Mouse (Mus musculus) layer of hippocampus, postnatal 36 days (tissue): ENCODE results near the gene Zfp592. TPM values are rescaled to one million over a fixed set of nuclear protein-coding genes. Genes with fewer than 3 reads are reported as not detected.

ENCODE experiments used
- DNase-seq, 2 experiments: peaks; one replicate each; pipeline ENCODE4 v3.0.0; 2022
- total RNA-seq, 2 experiments: library from RNA; stranded (reverse); gene quantifications; 2 replicates each; pipeline ENCODE4 v1.2.3; 2021

Zfp592 gene
- total RNA-seq, 2 experiments from 2014 or later, result 19.3 to 26.4 TPM

DNA sequence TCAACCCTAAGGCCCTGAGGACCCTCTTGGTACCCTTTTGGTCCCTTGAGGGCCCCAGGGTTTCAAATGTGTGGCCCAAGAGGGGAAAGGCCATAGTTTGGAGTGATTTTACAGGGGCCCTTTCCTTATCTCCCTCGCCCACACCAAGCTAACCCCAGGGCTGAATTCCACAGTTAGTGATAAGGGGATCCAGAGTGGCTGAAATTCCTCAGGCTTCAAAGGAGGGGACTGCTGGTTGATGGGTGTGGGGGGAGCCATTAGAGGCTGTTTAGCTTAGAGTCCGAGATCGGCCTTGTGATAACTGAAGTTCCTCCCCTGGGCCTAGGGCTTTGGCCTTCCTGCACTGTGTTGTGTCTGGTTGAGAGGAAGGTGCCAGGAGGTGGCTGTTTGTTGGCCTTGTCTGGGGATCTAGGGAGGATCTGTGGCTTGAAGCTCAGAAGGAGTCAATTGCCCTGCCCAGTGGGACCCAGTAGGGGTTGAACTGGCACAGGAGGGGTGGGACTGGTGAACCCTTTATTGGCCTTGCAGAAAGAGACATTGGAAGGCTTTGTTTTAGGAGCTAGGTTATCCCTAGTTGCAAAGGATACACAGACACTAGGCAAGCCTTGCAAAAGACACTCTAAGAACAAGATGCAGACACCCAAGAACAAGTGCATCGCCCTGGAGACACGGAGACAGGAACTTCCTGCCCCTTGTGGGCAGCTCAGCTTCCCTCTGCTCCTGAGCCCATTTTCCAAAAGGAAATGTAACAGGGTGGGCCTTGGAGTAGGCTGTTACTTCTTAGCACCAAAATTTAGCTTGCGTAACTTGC is 64.6 kb downstream of the Zfp592 start:
- DNase-seq, result no peak

DNA sequence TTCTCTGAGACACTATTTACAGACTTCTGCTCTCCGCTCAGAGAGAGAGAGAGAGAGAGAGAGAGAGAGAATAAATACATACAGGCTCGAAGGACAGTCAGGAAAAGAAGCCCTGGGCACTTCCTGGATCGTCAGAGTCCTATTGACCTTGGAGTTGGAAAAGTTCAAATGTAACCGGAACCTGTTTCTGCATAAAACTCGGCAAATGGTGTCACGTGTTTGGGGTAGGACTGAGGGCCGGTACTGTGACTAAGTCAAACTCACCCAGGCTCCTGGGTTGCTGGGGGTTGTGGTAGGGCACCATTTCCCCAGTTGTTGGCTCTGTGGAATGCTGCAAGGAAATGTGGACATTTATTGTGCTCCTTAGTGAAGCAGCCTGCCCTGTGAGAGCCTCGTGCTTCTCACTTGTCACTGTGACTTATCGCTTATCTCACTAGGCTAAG is 65.3 kb downstream of the Zfp592 start:
- DNase-seq, result no peak

DNA sequence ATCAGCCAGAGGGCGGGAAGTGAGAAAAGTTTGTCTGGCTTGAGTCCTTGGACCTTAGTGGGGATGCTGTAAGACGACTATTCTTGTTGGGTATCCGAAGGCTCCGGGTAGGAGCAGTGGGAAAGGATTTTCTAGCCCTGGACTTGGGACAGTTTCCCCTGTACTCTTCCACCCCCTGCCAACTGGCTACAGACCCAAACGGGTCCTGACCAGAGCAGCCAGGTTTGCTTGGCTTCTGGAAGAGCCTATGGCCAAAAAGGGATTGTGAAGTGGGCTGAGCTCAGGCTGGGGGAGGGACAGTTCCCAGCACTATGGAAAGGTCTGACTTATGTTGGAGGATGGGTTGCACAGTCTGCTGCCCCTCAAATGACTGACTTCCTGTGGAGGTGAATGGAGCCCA is 65.9 kb downstream of the Zfp592 start:
- DNase-seq, result no peak

DNA sequence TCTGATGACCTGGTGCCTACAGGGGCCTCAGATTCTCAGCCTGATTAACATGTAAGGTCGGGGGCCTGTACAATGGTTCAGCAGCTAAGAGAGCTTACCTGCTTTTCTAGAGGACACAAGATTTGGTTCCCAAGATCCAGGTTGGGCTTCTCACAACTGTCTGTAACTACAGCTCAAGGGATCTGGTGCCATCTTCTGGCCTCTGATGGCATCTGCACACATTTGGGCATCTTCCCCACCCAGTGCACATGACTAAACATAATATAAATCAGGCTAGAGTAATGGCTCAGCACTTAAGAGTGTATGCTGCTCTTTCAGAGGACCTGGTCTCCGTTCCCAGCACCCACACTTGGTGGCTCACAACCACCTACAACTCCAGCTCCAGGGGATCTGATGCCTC is 67.4 kb downstream of the Zfp592 start:
- DNase-seq, result no peak

DNA sequence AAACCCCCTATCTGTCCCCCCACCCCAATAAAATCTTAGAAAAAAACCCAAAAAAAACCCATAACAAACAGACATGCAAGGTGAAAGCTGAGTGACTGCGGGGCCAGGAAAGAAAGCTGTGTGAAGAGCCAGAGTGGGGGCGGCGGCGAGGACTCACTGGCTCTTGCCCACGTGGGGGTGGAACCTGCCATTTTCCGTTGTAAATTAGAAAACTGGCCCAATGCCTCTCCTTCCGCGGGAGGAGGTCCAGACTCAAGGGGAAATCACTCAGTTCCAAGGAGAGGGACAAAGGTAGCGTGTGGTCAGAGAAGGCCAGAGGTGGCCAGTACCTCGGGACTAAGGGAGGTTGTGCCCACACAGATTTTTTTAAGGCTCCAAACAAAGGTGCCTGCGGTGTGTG is 68.5 kb downstream of the Zfp592 start:
- DNase-seq, result no peak

DNA sequence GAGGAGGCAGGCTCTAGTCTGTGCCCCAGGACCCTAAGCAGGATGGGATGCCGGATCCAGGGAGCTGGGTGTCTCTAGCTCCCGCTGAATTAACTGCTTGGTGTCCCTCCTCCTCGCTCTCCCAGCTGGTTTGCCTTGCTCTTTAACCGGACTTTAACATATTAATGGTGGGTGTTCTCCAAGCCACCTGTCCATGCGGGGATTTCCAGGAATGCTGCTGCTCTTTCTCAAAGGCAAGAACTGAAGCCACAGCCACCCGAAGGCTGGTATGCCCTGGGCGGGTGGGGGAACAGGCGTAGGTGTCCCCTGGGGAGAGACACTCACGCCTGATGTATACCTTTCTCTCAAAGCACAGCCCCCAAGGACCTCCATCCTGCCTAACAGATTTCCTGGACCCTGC is 69.9 kb downstream of the Zfp592 start:
- no peak for DNase-seq

DNA sequence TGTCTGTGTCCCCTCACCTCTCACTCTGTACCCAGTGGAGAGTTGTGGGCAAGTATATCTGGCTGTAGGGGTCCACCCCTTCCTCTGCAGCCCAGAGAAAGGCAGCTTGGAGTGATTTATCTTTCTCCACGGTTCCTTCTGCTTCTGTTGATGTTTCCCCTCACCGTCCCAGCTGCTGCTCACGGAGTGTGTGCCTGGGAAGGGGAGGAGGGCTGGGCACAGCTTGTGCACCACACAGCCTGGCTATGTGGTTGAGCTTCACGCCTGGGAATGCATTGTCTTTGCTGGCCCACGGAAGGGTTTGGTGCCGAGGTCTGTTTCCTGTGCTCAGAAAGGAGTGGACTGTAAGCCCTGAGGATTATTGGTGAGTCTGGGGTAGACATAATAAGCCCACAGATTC is 73.2 kb downstream of the Zfp592 start:
- no peak for DNase-seq

DNA sequence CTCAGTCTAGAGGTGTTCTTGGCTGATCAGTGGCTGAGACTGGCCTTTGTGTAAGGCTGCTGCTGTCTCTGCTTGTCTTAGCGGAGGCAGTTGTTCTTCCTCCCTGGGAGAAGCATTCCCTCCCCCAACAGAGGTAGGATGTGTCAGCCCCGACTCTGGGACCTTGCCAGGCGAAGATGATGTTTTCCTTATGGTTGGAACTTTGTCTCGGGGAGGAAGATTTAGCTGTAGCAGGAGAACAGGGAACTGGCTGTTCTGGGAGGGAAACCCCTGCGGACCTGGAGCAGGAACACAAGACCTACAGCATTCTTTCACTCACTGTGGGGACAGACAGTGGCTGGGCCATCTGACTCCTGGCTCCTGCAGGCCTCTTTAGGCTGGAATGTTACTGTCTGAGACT is 79.0 kb downstream of the Zfp592 start:
- no peak for DNase-seq

DNA sequence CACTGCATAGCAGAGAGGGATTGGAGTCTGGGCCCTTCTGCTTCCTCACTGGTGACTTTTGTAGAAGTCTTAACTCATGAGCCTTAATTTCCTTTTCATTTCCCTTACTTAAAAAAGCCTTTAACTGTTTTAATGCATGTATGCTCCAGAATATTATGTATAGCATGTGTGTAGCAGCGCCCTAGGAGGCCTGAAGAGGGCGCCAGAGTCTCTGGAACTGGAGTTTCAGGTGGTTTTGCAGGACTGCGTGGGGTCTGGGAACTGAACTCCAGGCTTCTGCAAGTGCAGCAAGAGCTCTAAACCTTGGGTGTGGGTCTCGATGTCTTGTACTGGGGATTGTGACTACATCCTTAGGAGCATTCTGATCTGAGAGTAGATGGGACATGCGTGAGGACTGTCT is 79.8 kb downstream of the Zfp592 start:
- DNase-seq, result no peak

DNA sequence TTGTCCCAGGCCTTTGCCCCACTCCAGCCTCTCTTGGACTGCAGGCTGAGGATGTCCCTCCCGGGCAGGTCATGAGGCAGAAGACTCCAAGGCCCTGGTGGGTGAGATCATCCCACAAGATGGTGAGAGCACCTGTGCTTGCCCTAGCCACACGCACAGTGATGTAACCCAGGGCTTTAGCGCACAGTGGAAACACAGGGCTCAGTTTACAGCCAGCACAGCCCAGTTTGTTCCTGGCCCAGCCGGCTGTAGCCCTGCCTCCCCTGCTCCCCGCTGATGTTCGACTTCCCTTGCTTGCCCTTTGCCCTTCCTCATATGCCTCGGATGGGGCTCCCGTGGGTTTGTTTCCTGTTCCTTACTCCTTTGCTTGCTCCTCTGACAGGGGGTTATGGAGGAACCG is 81.1 kb downstream of the Zfp592 start:
- no peak for DNase-seq

DNA sequence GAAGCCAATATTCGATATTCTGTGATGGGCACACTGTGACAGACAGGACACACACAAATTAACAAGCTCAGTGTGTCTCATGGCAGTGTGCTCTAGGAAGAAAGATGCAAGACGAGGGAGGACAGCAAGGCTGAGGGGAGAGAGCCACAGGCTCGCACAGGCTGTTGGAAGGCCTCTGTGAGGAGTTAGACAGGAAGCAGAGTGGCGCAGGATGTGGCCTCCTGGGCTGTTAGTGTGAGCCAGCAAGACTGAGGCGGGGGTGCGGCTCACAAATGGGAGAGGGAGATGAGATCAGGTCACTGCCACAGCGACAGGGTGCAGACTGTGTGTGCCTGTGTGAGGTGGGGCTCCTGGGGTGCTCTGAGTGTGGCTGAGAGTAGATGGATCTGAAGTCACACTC is 81.8 kb downstream of the Zfp592 start:
- no peak for DNase-seq

DNA sequence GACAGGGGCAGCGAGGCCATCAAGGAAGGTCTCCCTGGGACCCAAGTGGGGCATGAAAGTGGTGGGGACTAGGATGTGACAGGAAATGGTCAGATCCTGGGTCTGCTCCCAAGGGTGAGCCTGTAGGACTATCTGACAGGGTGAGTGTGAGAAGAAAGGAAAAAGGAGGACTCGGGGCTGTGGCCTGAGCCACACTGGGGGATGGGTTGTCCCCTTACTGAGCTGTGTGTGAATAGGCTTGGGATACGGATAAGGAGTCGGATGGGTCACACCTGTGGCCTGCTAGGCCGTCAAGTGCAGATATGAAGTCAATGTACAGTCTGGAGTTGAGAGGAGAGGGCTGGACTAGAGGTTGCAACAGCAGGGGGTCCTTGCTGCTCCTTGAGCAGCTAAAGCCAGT is 82.3 kb downstream of the Zfp592 start:
- DNase-seq, result no peak

DNA sequence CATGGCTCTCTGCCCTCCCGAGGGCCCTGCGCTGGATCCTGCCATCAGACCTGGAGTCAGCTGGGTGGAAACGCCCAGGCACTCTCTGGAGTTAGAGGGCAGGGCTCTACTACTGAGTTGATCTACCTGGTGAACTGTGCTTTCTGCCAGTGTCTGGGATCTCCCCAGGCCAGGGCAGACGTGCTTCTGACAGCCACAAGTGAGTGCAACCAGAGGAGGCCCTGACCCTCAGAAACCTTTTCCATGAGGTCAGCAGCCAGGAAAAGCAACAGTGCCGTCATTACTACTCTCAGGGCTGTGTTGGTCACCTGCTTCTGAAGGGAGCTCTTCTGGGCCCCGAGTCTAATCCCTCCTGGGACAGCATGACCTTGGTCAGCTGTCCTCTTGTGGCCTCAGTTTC is 83.5 kb downstream of the Zfp592 start:
- no peak for DNase-seq

DNA sequence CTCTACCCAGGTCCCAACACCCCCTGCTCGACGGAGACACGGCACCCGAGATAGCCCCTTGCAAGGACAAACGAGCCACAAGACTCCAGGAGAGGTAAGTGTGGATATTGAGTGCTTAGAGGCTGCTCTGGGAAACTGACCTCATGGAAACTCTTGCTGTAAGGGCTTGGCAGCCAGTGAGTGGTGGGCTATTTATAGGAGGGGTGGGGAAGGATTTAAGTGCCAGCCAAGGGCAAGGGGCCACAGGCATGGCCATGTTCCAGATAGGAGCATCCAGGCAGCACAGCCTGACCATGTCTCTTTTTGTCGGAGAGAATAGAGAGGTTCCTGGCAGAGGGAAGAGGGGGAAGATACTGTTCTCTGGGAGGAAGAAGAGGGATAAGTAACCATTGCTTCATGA is 85.3 kb downstream of the Zfp592 start:
- no peak for DNase-seq

DNA sequence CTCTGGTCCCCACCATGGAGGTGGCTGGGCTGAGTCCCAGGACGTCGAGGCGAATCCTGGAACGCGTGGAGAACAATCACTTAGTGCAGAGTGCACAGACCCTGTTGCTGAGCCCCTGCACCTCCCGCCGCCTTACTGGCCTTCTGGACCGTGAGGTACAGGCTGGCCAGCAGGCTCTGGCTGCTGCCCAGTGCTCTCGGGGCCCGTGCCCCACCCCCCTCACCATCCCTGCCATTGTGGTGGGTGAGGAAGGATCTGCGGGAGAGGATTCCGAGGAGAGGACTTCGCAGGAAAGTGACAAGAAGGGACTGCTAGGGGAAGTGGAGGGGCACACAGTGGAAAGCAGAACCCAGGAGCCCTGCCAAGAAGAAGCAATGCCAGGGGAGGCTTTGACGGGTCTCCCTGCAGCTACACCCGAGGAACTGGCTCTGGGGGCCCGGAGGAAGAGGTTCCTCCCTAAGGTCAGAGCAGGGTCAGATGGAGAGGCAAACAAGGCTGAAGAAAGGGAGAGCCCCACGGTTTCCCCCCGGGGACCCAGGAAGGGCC is 100.0 kb downstream of the Zfp592 start:
- no peak for DNase-seq

DNA sequence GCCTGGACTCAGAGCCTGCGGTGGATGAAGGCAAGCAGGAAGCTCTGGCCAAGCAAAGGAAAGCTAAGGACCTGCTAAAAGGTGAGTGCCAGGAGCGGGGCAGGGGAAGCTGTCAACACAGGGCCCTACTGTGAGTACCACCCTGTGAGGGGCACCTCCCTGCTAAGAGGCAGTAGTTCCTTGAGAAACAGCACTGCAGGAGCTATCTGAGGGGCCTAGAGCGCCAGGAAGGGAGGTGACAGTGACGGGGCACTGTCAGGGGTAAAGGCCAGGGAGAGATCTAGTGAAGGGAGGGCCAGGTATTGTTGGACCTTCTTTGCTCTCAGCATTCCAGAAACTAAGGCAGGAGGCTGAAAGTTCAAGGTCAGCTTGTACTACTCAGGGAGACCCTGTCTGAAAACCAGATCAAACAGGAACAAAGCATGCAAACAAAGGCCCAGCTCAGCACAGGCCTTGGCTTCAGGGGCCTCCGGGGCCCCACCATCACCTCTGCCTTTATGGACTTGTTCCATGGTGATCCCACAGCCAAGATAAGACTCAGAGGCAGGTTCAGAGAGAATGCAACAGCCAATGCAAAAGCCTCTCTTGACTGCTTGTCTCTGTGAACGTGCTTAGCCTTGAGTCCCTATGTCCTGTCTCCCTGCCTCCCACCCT is 100.8 kb downstream of the Zfp592 start:
- DNase-seq, result no peak

Other genes starting within 250 kb of the Zfp592 start
- gene Iqgap1, start 167.7 kb upstream of the Zfp592 start, total RNA-seq, result 10 to 100 TPM; 19.5 to 23.9 TPM
- gene Zscan2, start 132.8 kb upstream of the Zfp592 start, total RNA-seq, result 10 to 100 TPM; 12.9 to 13.2 TPM
- 10 to 100 TPM; 24.5 to 28.7 TPM for gene Wdr73, start 92.4 kb upstream of the Zfp592 start, total RNA-seq
- gene Nmb, start 88.6 kb upstream of the Zfp592 start, total RNA-seq, result 10 to 100 TPM in 1 of 2 experiments, 1 to 10 TPM in 1; 9.9 to 11.0 TPM
- gene Sec11a, start 45.9 kb upstream of the Zfp592 start, total RNA-seq, result 10 to 100 TPM; 52.5 to 59.6 TPM
- gene Alpk3, start 63.9 kb downstream of the Zfp592 start, total RNA-seq, result under 1 TPM; 0.46 to 0.62 TPM
- not detected for gene Slc28a1, start 121.1 kb downstream of the Zfp592 start, total RNA-seq
- 1 to 10 TPM; 7.5 to 8.3 TPM for gene Pde8a, start 219.9 kb downstream of the Zfp592 start, total RNA-seq